Mouse (Mus musculus): ENCODE data around the gene Snx10. TPM values are rescaled to one million over a fixed set of nuclear protein-coding genes. Genes with fewer than 3 reads are reported as not detected.

The Snx10 gene
- polyA plus RNA-seq, 1 experiment = 4.1 TPM

GRCm38 (mm10) chr6:51486731-51487130 is 37.0 kb upstream of the Snx10 start:
- TF ChIP-seq CTCF (conservative IDR thresholded peaks at IDR 0.05; ENCODE audit: insufficient read depth, insufficient read length, low read depth, low read length) = no peak
- no peak for TF ChIP-seq POLR2A (IDR thresholded peaks at IDR 0.05; ENCODE audit: low read depth, low read length)
- Histone ChIP-seq H3K4me1 (ENCODE audit: control insufficient read depth, insufficient read depth, low read length) (no peaks in the 10 kb centered on the region), H3K36me3 (ENCODE audit: control insufficient read depth, insufficient read depth, low read length) (peaks cover 2% of the 10 kb centered on the region; the same call in 1 of the 2 replicates), H3K27ac (ENCODE audit: insufficient read depth, low read depth, low read length) (no peak overlapping the region), H3K4me3 (ENCODE audit: insufficient read depth, low read depth, low read length) (no peak overlapping the region), H3K27me3 (replicated peaks; ENCODE audit: control insufficient read depth, insufficient read depth, low read length) (no peaks in the 10 kb centered on the region)
- WGBS = 92% methylated on average over 5 of the region's 5 CpGs
- DNase-seq = no peak

- Histone ChIP-seq H3K4me3 (ENCODE audit: insufficient read depth, low read depth, low read length) (no peak overlapping the region), H3K4me1 (ENCODE audit: control insufficient read depth, insufficient read depth, low read length) (no peaks in the 10 kb centered on the region), H3K27me3 (replicated peaks; ENCODE audit: control insufficient read depth, insufficient read depth, low read length) (no peaks in the 10 kb centered on the region), H3K27ac (ENCODE audit: insufficient read depth, low read depth, low read length) (no peak overlapping the region), H3K36me3 (ENCODE audit: control insufficient read depth, insufficient read depth, low read length) (no peaks in the 10 kb centered on the region)
- 41% methylated on average over 2 of the region's 2 CpGs for WGBS
- DNase-seq = peak; percentile 91
- 0 out of 2 replicates have a peak, but pooled peaks have one; percentile 1 for TF ChIP-seq CTCF (conservative IDR thresholded peaks at IDR 0.05; ENCODE audit: insufficient read depth, insufficient read length, low read depth, low read length)
- TF ChIP-seq POLR2A (IDR thresholded peaks at IDR 0.05; ENCODE audit: low read depth, low read length) = no peak
These were observed 33.9 kb upstream of the Snx10 start for GRCm38 (mm10) chr6:51489787-51490186.

- Histone ChIP-seq H3K27me3 (replicated peaks; ENCODE audit: control insufficient read depth, insufficient read depth, low read length) (no peaks in the 10 kb centered on the region; the same call in 1 of the 2 replicates), H3K4me1 (ENCODE audit: control insufficient read depth, insufficient read depth, low read length) (no peaks in the 10 kb centered on the region), H3K4me3 (ENCODE audit: insufficient read depth, low read depth, low read length) (no peak overlapping the region), H3K36me3 (ENCODE audit: control insufficient read depth, insufficient read depth, low read length) (no peaks in the 10 kb centered on the region), H3K27ac (ENCODE audit: insufficient read depth, low read depth, low read length) (no peak overlapping the region)
- 54% methylated on average over 8 of the region's 8 CpGs for WGBS
- TF ChIP-seq POLR2A (IDR thresholded peaks at IDR 0.05; ENCODE audit: low read depth, low read length) (no peak), CTCF (conservative IDR thresholded peaks at IDR 0.05; ENCODE audit: insufficient read depth, insufficient read length, low read depth, low read length) (no peak)
- DNase-seq = peak; percentile 35
These were observed 26.2 kb upstream of the Snx10 start for GRCm38 (mm10) chr6:51497321-51498111.

DNA sequence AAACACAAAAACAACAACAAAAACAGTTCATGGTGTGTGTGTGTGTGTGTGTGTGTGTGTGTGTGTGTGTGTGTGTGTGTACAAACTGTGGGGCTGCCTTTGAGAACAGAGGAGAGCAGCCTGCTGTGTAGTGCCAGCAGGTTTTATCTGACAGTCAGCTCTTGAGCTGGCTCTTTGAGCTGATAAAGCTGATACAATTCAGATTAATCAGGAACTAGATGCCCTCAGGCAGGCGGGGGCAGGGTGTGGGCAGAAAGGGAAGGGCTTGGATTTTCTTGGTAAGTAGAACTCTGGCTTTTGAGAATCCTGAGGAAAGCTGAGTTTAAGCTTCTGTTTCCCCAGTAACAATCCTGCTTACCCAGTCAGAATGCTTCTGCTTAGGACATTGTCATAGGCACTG is 18.0 kb upstream of the Snx10 start:
- no peaks in the 10 kb centered on the region for H3K36me3 ChIP-seq (ENCODE audit: control insufficient read depth, insufficient read depth, low read length)

DNA sequence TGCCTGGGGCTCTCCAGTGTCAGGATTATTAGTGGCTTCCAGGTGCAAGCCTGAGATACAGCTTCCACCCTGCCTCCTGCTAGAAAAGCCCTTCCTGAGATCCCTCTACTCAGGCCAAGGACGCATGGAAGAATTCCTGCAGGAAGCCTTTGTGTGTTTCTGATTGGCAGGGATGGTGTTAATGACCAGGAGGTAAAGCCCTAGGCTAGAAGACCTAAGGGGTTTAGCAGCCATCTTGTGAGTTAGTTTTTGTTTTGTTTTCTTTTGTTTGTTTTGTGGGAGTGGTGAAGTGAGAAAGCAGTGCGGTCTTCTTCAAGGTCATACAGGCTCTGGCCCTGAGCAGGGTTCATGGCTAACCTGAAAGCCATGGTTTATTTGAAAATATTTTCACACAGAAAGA is 16.1 kb upstream of the Snx10 start:
- no peak for DNase-seq
- H3K4me3 ChIP-seq (ENCODE audit: insufficient read depth, low read depth, low read length) = no peak overlapping the region
- no peak overlapping the region for H3K27ac ChIP-seq (ENCODE audit: insufficient read depth, low read depth, low read length)
- no peaks in the 10 kb centered on the region for H3K36me3 ChIP-seq (ENCODE audit: control insufficient read depth, insufficient read depth, low read length)
- H3K4me1 ChIP-seq (ENCODE audit: control insufficient read depth, insufficient read depth, low read length) = no peaks in the 10 kb centered on the region
- TF ChIP-seq POLR2A (IDR thresholded peaks at IDR 0.05; ENCODE audit: low read depth, low read length) = no peak
- no peak for TF ChIP-seq CTCF (conservative IDR thresholded peaks at IDR 0.05; ENCODE audit: insufficient read depth, insufficient read length, low read depth, low read length)
- 82% methylated on average over 2 of the region's 2 CpGs for WGBS
- H3K27me3 ChIP-seq (replicated peaks; ENCODE audit: control insufficient read depth, insufficient read depth, low read length) = no peaks in the 10 kb centered on the region

More for the DNA sequence above, 18.0 kb upstream of the Snx10 start:
- DNase-seq = no peak
- Histone ChIP-seq H3K4me1 (ENCODE audit: control insufficient read depth, insufficient read depth, low read length) (no peaks in the 10 kb centered on the region), H3K4me3 (ENCODE audit: insufficient read depth, low read depth, low read length) (no peak overlapping the region), H3K27ac (ENCODE audit: insufficient read depth, low read depth, low read length) (no peak overlapping the region), H3K27me3 (replicated peaks; ENCODE audit: control insufficient read depth, insufficient read depth, low read length) (no peaks in the 10 kb centered on the region; the same call in 1 of the 2 replicates)
- no peak for TF ChIP-seq POLR2A (IDR thresholded peaks at IDR 0.05; ENCODE audit: low read depth, low read length)
- TF ChIP-seq CTCF (conservative IDR thresholded peaks at IDR 0.05; ENCODE audit: insufficient read depth, insufficient read length, low read depth, low read length) = no peak
- 88% methylated on average over 1 of the region's 1 CpGs for WGBS

DNA sequence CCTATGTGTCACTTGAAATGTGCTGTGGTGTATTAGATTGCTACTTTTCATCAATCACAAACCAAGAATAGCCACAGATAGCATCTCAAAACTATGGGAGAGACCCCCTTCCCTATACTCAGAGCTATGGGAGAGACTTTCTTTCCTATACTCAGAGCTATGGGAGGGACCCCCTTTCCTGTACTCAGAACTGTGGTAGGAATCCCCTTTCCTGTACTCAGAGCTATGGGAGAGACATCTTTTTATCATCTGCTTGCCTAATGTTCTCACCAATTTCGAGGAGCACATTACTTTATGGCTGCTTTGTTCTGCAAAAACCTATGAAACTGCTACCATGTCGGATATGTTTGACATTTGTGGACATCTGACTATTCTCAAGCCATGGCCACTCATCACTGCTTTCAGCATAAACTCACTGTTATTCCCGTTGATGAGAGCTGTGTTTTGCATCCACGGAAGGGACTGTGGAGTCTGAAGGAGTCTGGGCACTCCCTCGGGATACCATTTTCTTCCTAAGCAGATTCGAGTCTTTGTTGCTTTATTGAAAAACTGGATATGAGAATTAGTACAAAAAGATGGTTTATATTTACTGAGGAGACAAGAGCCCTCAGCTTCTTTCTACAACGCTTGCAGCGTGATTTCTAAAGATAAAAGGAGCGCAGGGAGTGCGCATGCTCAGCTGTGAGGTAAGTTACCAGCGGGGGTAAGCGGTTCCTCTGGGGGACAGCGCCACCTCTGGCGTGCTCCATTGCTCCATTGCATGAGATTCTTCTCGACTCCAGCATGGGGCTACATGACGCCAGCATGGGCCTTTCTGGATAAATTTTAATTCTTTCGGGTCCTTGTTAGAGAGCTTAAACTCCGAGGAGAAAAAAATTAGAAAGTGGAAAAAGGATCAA is 14.7 kb upstream of the Snx10 start:
- H3K4me1 ChIP-seq (ENCODE audit: control insufficient read depth, insufficient read depth, low read length) = no peaks in the 10 kb centered on the region
- peak; percentile 88 for TF ChIP-seq CTCF (conservative IDR thresholded peaks at IDR 0.05; ENCODE audit: insufficient read depth, insufficient read length, low read depth, low read length)
- no peak for TF ChIP-seq POLR2A (IDR thresholded peaks at IDR 0.05; ENCODE audit: low read depth, low read length)
- H3K36me3 ChIP-seq (ENCODE audit: control insufficient read depth, insufficient read depth, low read length) = no peaks in the 10 kb centered on the region
- no peaks in the 10 kb centered on the region for H3K27me3 ChIP-seq (replicated peaks; ENCODE audit: control insufficient read depth, insufficient read depth, low read length)
- H3K4me3 ChIP-seq (ENCODE audit: insufficient read depth, low read depth, low read length) = no peak overlapping the region
- 25% methylated on average over 18 of the region's 18 CpGs for WGBS
- H3K27ac ChIP-seq (ENCODE audit: insufficient read depth, low read depth, low read length) = no peak overlapping the region
- peak; percentile 74 for DNase-seq

- TF ChIP-seq CTCF (conservative IDR thresholded peaks at IDR 0.05; ENCODE audit: insufficient read depth, insufficient read length, low read depth, low read length) (peak; percentile 68), POLR2A (IDR thresholded peaks at IDR 0.05; ENCODE audit: low read depth, low read length) (no peak)
- WGBS = 26% methylated on average over 5 of the region's 5 CpGs
- Histone ChIP-seq H3K4me1 (ENCODE audit: control insufficient read depth, insufficient read depth, low read length) (no peaks in the 10 kb centered on the region), H3K4me3 (ENCODE audit: insufficient read depth, low read depth, low read length) (no peak overlapping the region), H3K27me3 (replicated peaks; ENCODE audit: control insufficient read depth, insufficient read depth, low read length) (no peaks in the 10 kb centered on the region), H3K27ac (ENCODE audit: insufficient read depth, low read depth, low read length) (no peak overlapping the region), H3K36me3 (ENCODE audit: control insufficient read depth, insufficient read depth, low read length) (no peaks in the 10 kb centered on the region)
- peak; percentile 53 for DNase-seq
These were observed 13.6 kb upstream of the Snx10 start for GRCm38 (mm10) chr6:51510094-51510493.

Measured in kidney, adult 2 months (tissue).